Mouse (Mus musculus) urinary bladder, adult 18-20 months (tissue): ENCODE measurements around the gene Plekhg3.

Experiments used
- DNase-seq, 2 experiments: peaks; one replicate each; pipeline ENCODE4 v3.0.0; 2022; ENCODE audit warnings: low spot score in 2 of 2, mixed read lengths in 2 of 2

The Plekhg3 gene

GRCm38 (mm10) chr12:76552321-76552720, 21.6 kb downstream of the Plekhg3 start:
- DNase-seq: peak in 1 of 2 experiments; percentile 80

GRCm38 (mm10) chr12:76552958-76553357, 22.3 kb downstream of the Plekhg3 start:
- no peak for DNase-seq

GRCm38 (mm10) chr12:76553917-76554316, 23.2 kb downstream of the Plekhg3 start:
- no peak for DNase-seq

GRCm38 (mm10) chr12:76554392-76554791, 23.7 kb downstream of the Plekhg3 start:
- DNase-seq: no peak

- no peak for DNase-seq
Observed at GRCm38 (mm10) chr12:76554871-76555386, 24.2 kb downstream of the Plekhg3 start.

GRCm38 (mm10) chr12:76556187-76556586, 25.5 kb downstream of the Plekhg3 start:
- DNase-seq: no peak

GRCm38 (mm10) chr12:76556745-76557389, 26.2 kb downstream of the Plekhg3 start:
- no peak for DNase-seq

- DNase-seq: peak in 1 of 2 experiments; percentile 65
Observed at GRCm38 (mm10) chr12:76558206-76558605, 27.5 kb downstream of the Plekhg3 start.

GRCm38 (mm10) chr12:76562196-76562595, 31.5 kb downstream of the Plekhg3 start:
- DNase-seq: no peak

- no peak for DNase-seq
Observed at GRCm38 (mm10) chr12:76566284-76566683, 35.6 kb downstream of the Plekhg3 start.

GRCm38 (mm10) chr12:76570221-76570940, 39.7 kb downstream of the Plekhg3 start:
- DNase-seq: no peak

- no peak for DNase-seq
Observed at GRCm38 (mm10) chr12:76571266-76571665, 40.6 kb downstream of the Plekhg3 start.

- no peak for DNase-seq
Observed at GRCm38 (mm10) chr12:76572261-76573251, 41.9 kb downstream of the Plekhg3 start.

GRCm38 (mm10) chr12:76573381-76573780, 42.7 kb downstream of the Plekhg3 start:
- no peak for DNase-seq

GRCm38 (mm10) chr12:76574815-76575214, 44.1 kb downstream of the Plekhg3 start:
- no peak for DNase-seq

GRCm38 (mm10) chr12:76576061-76576460, 45.4 kb downstream of the Plekhg3 start:
- DNase-seq: no peak

- no peak for DNase-seq
Observed at GRCm38 (mm10) chr12:76576806-76577205, 46.1 kb downstream of the Plekhg3 start.

- DNase-seq: no peak
Observed at GRCm38 (mm10) chr12:76577858-76578257, 47.2 kb downstream of the Plekhg3 start.

- DNase-seq: no peak
Observed at GRCm38 (mm10) chr12:76578465-76578864, 47.8 kb downstream of the Plekhg3 start.

GRCm38 (mm10) chr12:76579806-76580205, 49.1 kb downstream of the Plekhg3 start:
- no peak for DNase-seq

- DNase-seq: no peak
Observed at GRCm38 (mm10) chr12:76582139-76582538, 51.4 kb downstream of the Plekhg3 start.

- no peak for DNase-seq
Observed at GRCm38 (mm10) chr12:76582841-76583240, 52.1 kb downstream of the Plekhg3 start.
